Mouse (Mus musculus): ENCODE results near the gene Adh4. TPM values are rescaled to one million over a fixed set of nuclear protein-coding genes. Genes with fewer than 3 reads are reported as not detected.

Adh4 gene
- polyA plus RNA-seq, 1 experiment: not detected

DNA sequence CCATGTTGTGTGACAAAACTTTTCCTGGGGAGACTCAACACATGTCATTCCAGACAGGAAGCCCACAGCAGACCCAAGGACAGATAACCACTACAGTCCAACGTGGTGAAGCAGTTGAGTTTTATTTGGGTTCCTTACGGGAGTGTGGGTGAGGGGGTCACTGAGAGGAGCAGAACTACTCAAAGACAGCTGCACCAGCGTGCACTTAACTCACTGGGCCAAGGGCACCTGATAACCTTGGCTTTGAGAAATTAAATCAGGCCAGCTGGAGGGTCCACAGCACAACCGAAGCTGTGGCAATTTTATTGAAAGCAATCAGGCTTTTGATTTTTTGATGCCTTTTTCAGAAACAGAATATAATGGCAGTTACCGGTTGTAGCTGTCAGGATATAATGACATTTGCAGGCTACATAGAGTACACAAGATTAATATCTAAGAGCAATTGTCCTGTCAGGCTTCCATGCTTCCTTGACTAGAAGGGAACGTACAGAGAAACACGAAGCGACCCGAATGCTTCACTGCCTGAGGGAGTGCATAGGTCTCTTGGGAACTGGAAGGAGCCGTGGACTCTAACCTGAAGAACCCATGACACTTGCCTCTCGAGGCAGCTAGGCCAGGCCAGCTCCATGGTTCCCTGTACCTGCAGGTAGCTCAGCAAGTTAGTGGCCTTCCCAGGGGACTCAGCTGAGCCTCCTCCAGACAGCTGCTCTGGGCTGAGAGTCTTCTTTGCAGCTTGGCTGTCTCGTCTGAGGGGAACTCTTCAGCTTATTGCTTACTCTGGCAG is 33.0 kb downstream of the Adh4 start:
- H3K4me1 ChIP-seq (ENCODE audit: control insufficient read depth, insufficient read depth, low read length): no peaks in the 10 kb centered on the region
- no peak overlapping the region for H3K4me3 ChIP-seq (ENCODE audit: low read depth, low read length)
- H3K9ac ChIP-seq (ENCODE audit: low read depth, poor library complexity, severe bottlenecking): no peak overlapping the region
- no peak overlapping the region for H3K27ac ChIP-seq (ENCODE audit: insufficient read depth, low read length)
- peaks cover 73% of the 10 kb centered on the region for H3K36me3 ChIP-seq (ENCODE audit: control insufficient read depth, insufficient read depth, low read length, poor library complexity, severe bottlenecking)
- no peaks in the 10 kb centered on the region for H3K27me3 ChIP-seq (ENCODE audit: control insufficient read depth, insufficient read depth, low read length, poor library complexity, severe bottlenecking)
- TF ChIP-seq EP300 (IDR thresholded peaks at IDR 0.05; ENCODE audit: insufficient read depth, low read depth, low read length): no peak
- no peak for TF ChIP-seq CTCF (IDR thresholded peaks at IDR 0.05; ENCODE audit: low read depth, low read length)
- no peak for TF ChIP-seq POLR2A (IDR thresholded peaks at IDR 0.05; ENCODE audit: insufficient read depth, low read length)
- no peaks in the 10 kb centered on the region for H3K9me3 ChIP-seq (replicated peaks; ENCODE audit: control insufficient read depth, insufficient read depth, low read length, poor library complexity, severe bottlenecking)

DNA sequence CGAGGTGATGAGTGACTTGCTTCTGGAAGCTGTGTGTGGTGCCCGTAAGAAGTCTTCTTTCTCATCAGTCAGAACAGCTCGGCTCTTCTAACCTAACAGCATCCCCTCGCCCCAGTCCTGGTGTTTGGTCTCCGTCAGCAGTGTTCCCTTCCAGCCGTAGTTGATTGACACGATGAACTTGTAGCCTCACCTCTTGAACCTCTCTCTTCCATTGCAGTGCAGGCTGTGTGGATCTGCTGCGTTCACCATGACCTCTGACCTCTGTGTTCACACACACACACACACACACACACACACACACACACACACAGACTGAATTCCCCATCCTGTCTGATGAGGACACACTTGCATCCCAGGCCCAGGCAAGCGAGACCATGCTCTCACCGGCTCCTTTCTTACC is 36.9 kb downstream of the Adh4 start:
- Histone ChIP-seq H3K4me1 (ENCODE audit: control insufficient read depth, insufficient read depth, low read length) (no peaks in the 10 kb centered on the region), H3K4me3 (ENCODE audit: low read depth, low read length) (no peak overlapping the region), H3K27ac (ENCODE audit: insufficient read depth, low read length) (no peak overlapping the region), H3K27me3 (ENCODE audit: control insufficient read depth, insufficient read depth, low read length, poor library complexity, severe bottlenecking) (no peaks in the 10 kb centered on the region), H3K9me3 (replicated peaks; ENCODE audit: control insufficient read depth, insufficient read depth, low read length, poor library complexity, severe bottlenecking) (no peaks in the 10 kb centered on the region), H3K9ac (ENCODE audit: low read depth, poor library complexity, severe bottlenecking) (no peak overlapping the region), H3K36me3 (ENCODE audit: control insufficient read depth, insufficient read depth, low read length, poor library complexity, severe bottlenecking) (peaks cover 78% of the 10 kb centered on the region)
- TF ChIP-seq EP300 (IDR thresholded peaks at IDR 0.05; ENCODE audit: insufficient read depth, low read depth, low read length) (no peak), CTCF (IDR thresholded peaks at IDR 0.05; ENCODE audit: low read depth, low read length) (no peak), POLR2A (IDR thresholded peaks at IDR 0.05; ENCODE audit: insufficient read depth, low read length) (no peak)

DNA sequence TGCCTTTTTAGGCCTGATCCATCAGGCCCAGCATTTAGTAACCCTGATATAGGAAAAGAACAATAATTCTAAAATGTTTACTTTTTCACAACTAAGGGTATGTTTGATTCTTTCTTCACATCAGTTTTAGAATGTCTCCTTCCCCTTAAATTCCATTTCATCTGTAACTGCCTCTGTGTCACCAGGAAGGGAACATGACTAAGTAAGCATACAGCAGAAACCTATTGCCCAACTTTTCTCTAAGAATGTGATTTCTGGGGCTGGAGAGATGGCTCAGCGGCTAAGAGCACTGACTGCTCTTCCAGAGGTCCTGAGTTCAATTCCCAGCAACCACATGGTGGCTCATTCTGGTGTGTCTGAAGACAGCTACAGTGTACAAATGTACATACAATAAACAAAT is 39.0 kb downstream of the Adh4 start:
- H3K36me3 ChIP-seq (ENCODE audit: control insufficient read depth, insufficient read depth, low read length, poor library complexity, severe bottlenecking): peaks cover 67% of the 10 kb centered on the region
- H3K27me3 ChIP-seq (ENCODE audit: control insufficient read depth, insufficient read depth, low read length, poor library complexity, severe bottlenecking): no peaks in the 10 kb centered on the region
- H3K27ac ChIP-seq (ENCODE audit: insufficient read depth, low read length): no peak overlapping the region
- no peak overlapping the region for H3K9ac ChIP-seq (ENCODE audit: low read depth, poor library complexity, severe bottlenecking)
- no peak for TF ChIP-seq POLR2A (IDR thresholded peaks at IDR 0.05; ENCODE audit: insufficient read depth, low read length)
- TF ChIP-seq EP300 (IDR thresholded peaks at IDR 0.05; ENCODE audit: insufficient read depth, low read depth, low read length): no peak
- TF ChIP-seq CTCF (IDR thresholded peaks at IDR 0.05; ENCODE audit: low read depth, low read length): no peak
- H3K9me3 ChIP-seq (replicated peaks; ENCODE audit: control insufficient read depth, insufficient read depth, low read length, poor library complexity, severe bottlenecking): no peaks in the 10 kb centered on the region
- H3K4me3 ChIP-seq (ENCODE audit: low read depth, low read length): no peak overlapping the region
- H3K4me1 ChIP-seq (ENCODE audit: control insufficient read depth, insufficient read depth, low read length): no peaks in the 10 kb centered on the region

DNA sequence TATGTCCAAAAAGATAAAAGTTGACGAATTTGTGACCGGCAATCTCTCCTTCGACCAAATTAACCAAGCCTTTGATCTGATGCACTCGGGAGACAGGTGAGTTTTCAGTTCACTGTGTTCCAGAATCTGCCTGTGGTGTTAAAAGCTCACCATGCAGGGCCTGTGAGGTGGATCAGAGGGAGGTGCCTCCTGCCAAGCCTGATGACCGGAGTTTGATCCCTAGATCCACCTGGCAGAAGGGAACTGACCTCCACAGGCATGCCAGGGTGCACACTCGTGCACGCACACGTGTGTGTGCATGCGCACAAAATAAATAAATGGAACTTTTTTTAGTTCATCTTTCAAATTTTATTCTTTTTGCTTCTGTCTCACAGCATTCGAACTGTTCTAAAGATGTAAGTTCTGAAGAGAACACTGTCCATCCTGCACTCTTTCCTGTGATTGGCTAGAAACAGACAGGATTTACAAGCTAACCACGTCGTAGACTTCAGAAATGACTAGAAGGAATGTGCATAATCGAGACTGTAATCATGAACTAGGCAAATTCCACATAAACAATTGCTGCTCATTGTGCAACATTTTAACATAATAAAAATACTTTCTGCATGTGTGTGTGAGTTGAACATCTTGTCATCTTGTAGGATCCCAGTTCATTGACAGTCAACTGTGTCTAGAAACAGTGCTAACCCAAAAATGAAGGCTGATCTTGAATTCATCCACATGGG is 39.6 kb downstream of the Adh4 start:
- H3K9me3 ChIP-seq (replicated peaks; ENCODE audit: control insufficient read depth, insufficient read depth, low read length, poor library complexity, severe bottlenecking): no peaks in the 10 kb centered on the region
- TF ChIP-seq POLR2A (IDR thresholded peaks at IDR 0.05; ENCODE audit: insufficient read depth, low read length) (no peak), EP300 (IDR thresholded peaks at IDR 0.05; ENCODE audit: insufficient read depth, low read depth, low read length) (no peak), CTCF (IDR thresholded peaks at IDR 0.05; ENCODE audit: low read depth, low read length) (no peak)
- H3K27me3 ChIP-seq (ENCODE audit: control insufficient read depth, insufficient read depth, low read length, poor library complexity, severe bottlenecking): no peaks in the 10 kb centered on the region
- peaks cover 67% of the 10 kb centered on the region for H3K36me3 ChIP-seq (ENCODE audit: control insufficient read depth, insufficient read depth, low read length, poor library complexity, severe bottlenecking)
- H3K27ac ChIP-seq (ENCODE audit: insufficient read depth, low read length): no peak overlapping the region
- H3K4me3 ChIP-seq (ENCODE audit: low read depth, low read length): no peak overlapping the region
- no peaks in the 10 kb centered on the region for H3K4me1 ChIP-seq (ENCODE audit: control insufficient read depth, insufficient read depth, low read length)
- no peak overlapping the region for H3K9ac ChIP-seq (ENCODE audit: low read depth, poor library complexity, severe bottlenecking)

DNA sequence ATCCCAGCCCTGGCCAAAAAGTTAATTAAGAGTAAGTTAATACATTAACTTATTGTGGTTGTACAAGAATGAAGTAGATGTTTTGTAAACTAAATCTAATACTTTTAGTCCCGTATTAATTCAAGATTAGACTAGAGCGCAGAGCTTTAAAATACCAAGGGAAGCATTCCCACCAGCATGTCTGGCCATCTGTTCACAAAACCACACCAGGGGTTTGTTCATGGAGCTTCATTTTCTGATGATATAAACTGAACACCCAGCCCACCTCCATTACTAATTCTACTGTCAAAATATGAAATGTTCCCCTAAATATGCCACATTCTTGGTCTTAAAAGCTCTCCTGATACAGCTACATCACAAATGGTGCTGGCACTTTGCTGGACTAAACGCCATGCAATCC is 43.2 kb downstream of the Adh4 start:
- no peaks in the 10 kb centered on the region for H3K27me3 ChIP-seq (ENCODE audit: control insufficient read depth, insufficient read depth, low read length, poor library complexity, severe bottlenecking)
- H3K36me3 ChIP-seq (ENCODE audit: control insufficient read depth, insufficient read depth, low read length, poor library complexity, severe bottlenecking): peaks cover 63% of the 10 kb centered on the region
- no peaks in the 10 kb centered on the region for H3K4me1 ChIP-seq (ENCODE audit: control insufficient read depth, insufficient read depth, low read length)
- H3K27ac ChIP-seq (ENCODE audit: insufficient read depth, low read length): no peak overlapping the region
- TF ChIP-seq EP300 (IDR thresholded peaks at IDR 0.05; ENCODE audit: insufficient read depth, low read depth, low read length) (no peak), CTCF (IDR thresholded peaks at IDR 0.05; ENCODE audit: low read depth, low read length) (no peak), POLR2A (IDR thresholded peaks at IDR 0.05; ENCODE audit: insufficient read depth, low read length) (no peak)
- no peak overlapping the region for H3K4me3 ChIP-seq (ENCODE audit: low read depth, low read length)
- H3K9ac ChIP-seq (ENCODE audit: low read depth, poor library complexity, severe bottlenecking): no peak overlapping the region
- H3K9me3 ChIP-seq (replicated peaks; ENCODE audit: control insufficient read depth, insufficient read depth, low read length, poor library complexity, severe bottlenecking): no peaks in the 10 kb centered on the region

DNA sequence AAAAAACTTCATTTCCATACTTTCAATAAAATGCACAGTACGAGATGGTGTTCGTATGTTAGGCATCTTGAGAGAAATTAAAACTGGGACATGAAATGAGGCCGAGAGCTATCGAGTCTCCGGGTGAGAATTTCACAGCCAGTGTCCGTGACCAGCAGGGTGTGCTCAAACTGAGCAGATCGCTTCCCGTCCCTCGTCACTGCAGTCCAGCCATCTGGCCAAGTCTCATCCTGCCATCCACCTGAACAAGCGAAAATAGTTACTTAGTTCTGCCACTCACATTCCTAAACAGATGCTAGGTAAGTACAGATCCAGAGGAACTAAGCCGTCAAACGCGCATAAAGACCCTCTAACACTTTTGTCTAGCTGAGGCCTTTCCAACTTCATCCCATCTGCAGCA is 45.0 kb downstream of the Adh4 start:
- H3K9ac ChIP-seq (ENCODE audit: low read depth, poor library complexity, severe bottlenecking): no peak overlapping the region
- H3K9me3 ChIP-seq (replicated peaks; ENCODE audit: control insufficient read depth, insufficient read depth, low read length, poor library complexity, severe bottlenecking): no peaks in the 10 kb centered on the region
- H3K27me3 ChIP-seq (ENCODE audit: control insufficient read depth, insufficient read depth, low read length, poor library complexity, severe bottlenecking): no peaks in the 10 kb centered on the region
- no peak overlapping the region for H3K4me3 ChIP-seq (ENCODE audit: low read depth, low read length)
- peaks cover 48% of the 10 kb centered on the region for H3K36me3 ChIP-seq (ENCODE audit: control insufficient read depth, insufficient read depth, low read length, poor library complexity, severe bottlenecking)
- no peak overlapping the region for H3K27ac ChIP-seq (ENCODE audit: insufficient read depth, low read length)
- TF ChIP-seq CTCF (IDR thresholded peaks at IDR 0.05; ENCODE audit: low read depth, low read length): peak; percentile 29
- TF ChIP-seq POLR2A (IDR thresholded peaks at IDR 0.05; ENCODE audit: insufficient read depth, low read length): no peak
- H3K4me1 ChIP-seq (ENCODE audit: control insufficient read depth, insufficient read depth, low read length): no peaks in the 10 kb centered on the region
